Mouse (Mus musculus) hindbrain, postnatal 0 days (tissue): ENCODE results near the gene Ap1m2. TPM values are rescaled to one million over a fixed set of nuclear protein-coding genes. Genes with fewer than 3 reads are reported as not detected.

Source experiments
- ATAC-seq: fragments of 200-750 bp; cut with Nextera tagmentation; 2 replicates; pipeline ENCODE4 v1.8.0; 2017; ENCODE audit warnings: mild to moderate bottlenecking, moderate TSS enrichment, moderate library complexity
- DNase-seq: peaks from one replicate; pipeline ENCODE4 v3.0.0-alpha.2; 2015; ENCODE audit warnings: low spot score
- H3K27ac ChIP-seq: fragments of 300-500 bp; sonication (generic); 2 replicates; pipeline ENCODE4 v1.5.1; 2014; ENCODE audit warnings: mild to moderate bottlenecking
- H3K27me3 ChIP-seq: fragments of 300-500 bp; sonication (generic); 2 replicates; pipeline ENCODE4 v1.6.1; 2014; ENCODE audit warnings: low read length, mixed read lengths; ENCODE audit not compliant: insufficient read depth
- H3K36me3 ChIP-seq: fragments of 300-500 bp; sonication (generic); 2 replicates; pipeline ENCODE4 v1.6.1; 2014; ENCODE audit warnings: low read length, mixed read lengths; ENCODE audit not compliant: insufficient read depth
- H3K4me1 ChIP-seq: fragments of 300-500 bp; sonication (generic); 2 replicates; pipeline ENCODE4 v1.6.1; 2014; ENCODE audit warnings: antibody characterized with exemption, low read length, mixed read lengths; ENCODE audit not compliant: insufficient read depth
- H3K4me2 ChIP-seq: fragments of 300-500 bp; sonication (generic); 2 replicates; pipeline ENCODE4 v1.6.1; 2014; ENCODE audit warnings: low read depth, mild to moderate bottlenecking, low read length, moderate library complexity, mixed read lengths
- H3K4me3 ChIP-seq: fragments of 300-500 bp; sonication (generic); 2 replicates; pipeline ENCODE4 v1.5.1; 2014; ENCODE audit warnings: low read length
- H3K9ac ChIP-seq: fragments of 300-500 bp; sonication (generic); replicated peaks from 2 replicates; pipeline ENCODE4 v1.6.1; 2014; ENCODE audit warnings: mild to moderate bottlenecking, low read length, moderate library complexity, mixed read lengths
- H3K9me3 ChIP-seq: fragments of 300-500 bp; sonication (generic); 2 replicates; pipeline ENCODE4 v1.6.1; 2016; ENCODE audit warnings: low read length, mixed read lengths
- CTCF ChIP-seq: IDR thresholded peaks from 2 replicates; pipeline ENCODE4 v1.5.1; 2016; ENCODE audit warnings: antibody characterized with exemption, control low read depth, low read depth
- whole genome bisulfite sequencing: fragments of 180-500 bp; shearing (Covaris S2); extraction: QIAGEN DNeasy Blood & Tissue Kit; methylation state at CpG from one replicate; pipeline ENCODE4 v1.1.7; 2014; 5-methylcytosine and 5-hydroxymethylcytosine counted together
- polyA plus RNA-seq: library from polyadenylated mRNA; unstranded; fragments of >200 nt; fragmentation: Nextera tagmentation; extraction: Ambion mirVana; gene quantifications from 2 replicates; pipeline ENCODE4 v1.2.1, GENCODE M21; 2015
- total RNA-seq: library from RNA; depleted of rRNA; stranded (reverse); fragments of >200 nt; gene quantifications from 2 replicates; pipeline ENCODE4 v1.2.3, GENCODE M21; 2014

Ap1m2 gene
- total and polyA plus RNA-seq, 2 experiments from 2014 or later = 2.5 to 3.9 TPM

GRCm38 (mm10) chr9:21251116-21251735 is 60.9 kb downstream of the Ap1m2 start:
- H3K27me3 ChIP-seq = peaks cover 24% of the 10 kb centered on the region
- H3K4me1 ChIP-seq = no peaks in the 10 kb centered on the region
- no peak for DNase-seq
- WGBS = 68% methylated on average over 13 of the region's 13 CpGs
- TF ChIP-seq CTCF = no peak
- H3K36me3 ChIP-seq = no peaks in the 10 kb centered on the region
- no peak overlapping the region for H3K9ac ChIP-seq
- H3K9me3 ChIP-seq = no peaks in the 10 kb centered on the region
- H3K4me2 ChIP-seq = no peak overlapping the region
- H3K4me3 ChIP-seq = no peak overlapping the region
- H3K27ac ChIP-seq = no peak overlapping the region
- no peak for ATAC-seq

- no peak for TF ChIP-seq CTCF
- no peak overlapping the region for H3K4me2 ChIP-seq
These were observed 61.6 kb downstream of the Ap1m2 start for GRCm38 (mm10) chr9:21250509-21250908.

GRCm38 (mm10) chr9:21249629-21250508 is 62.3 kb downstream of the Ap1m2 start:
- Histone ChIP-seq H3K9ac (no peak overlapping the region), H3K27ac (no peak overlapping the region), H3K36me3 (no peaks in the 10 kb centered on the region), H3K4me3 (no peak overlapping the region), H3K9me3 (no peaks in the 10 kb centered on the region), H3K4me2 (no peak overlapping the region), H3K27me3 (peaks cover 29% of the 10 kb centered on the region), H3K4me1 (no peaks in the 10 kb centered on the region)
- ATAC-seq (no peak), DNase-seq (no peak)
- 35% methylated on average over 17 of the region's 17 CpGs for WGBS
- TF ChIP-seq CTCF = no peak

More at GRCm38 (mm10) chr9:21250509-21250908, 61.6 kb downstream of the Ap1m2 start:
- Histone ChIP-seq H3K27me3 (peaks cover 29% of the 10 kb centered on the region), H3K4me3 (no peak overlapping the region), H3K9me3 (no peaks in the 10 kb centered on the region), H3K4me1 (no peaks in the 10 kb centered on the region), H3K9ac (no peak overlapping the region), H3K27ac (no peak overlapping the region), H3K36me3 (no peaks in the 10 kb centered on the region)
- WGBS = 34% methylated on average over 2 of the region's 2 CpGs
- ATAC-seq (no peak), DNase-seq (no peak)

- H3K27ac ChIP-seq = no peak within 1 kb of the TSS
- peaks cover 37% of the 10 kb centered on the region for H3K27me3 ChIP-seq
- H3K36me3 ChIP-seq = no peaks in the 10 kb centered on the region
- 0 out of 2 replicates have a peak within 1 kb of the TSS, but pooled peaks have one; percentile 4 for H3K4me3 ChIP-seq
- H3K9ac ChIP-seq = no peak within 1 kb of the TSS
- H3K4me2 ChIP-seq = peak within 1 kb of the TSS; percentile 35
- WGBS = 2% methylated on average over 28 of the region's 30 CpGs
- no peak for TF ChIP-seq CTCF
- no peaks in the 10 kb centered on the region for H3K4me1 ChIP-seq
- ATAC-seq (no peak), DNase-seq (no peak)
- H3K9me3 ChIP-seq = no peaks in the 10 kb centered on the region
These were observed 63.8 kb downstream of the Ap1m2 start, which contains the start of gene S1pr5 for GRCm38 (mm10) chr9:21248326-21248725. Gene S1pr5, minus strand, starts transcription at chr9:21248443.

- peaks cover 46% of the 10 kb centered on the region for H3K27me3 ChIP-seq
- H3K9ac ChIP-seq = no peak overlapping the region
- no peak overlapping the region for H3K4me2 ChIP-seq
- no peak for ATAC-seq
- DNase-seq = no peak
- no peak overlapping the region for H3K4me3 ChIP-seq
- no peak overlapping the region for H3K27ac ChIP-seq
- H3K9me3 ChIP-seq = no peaks in the 10 kb centered on the region
- no peaks in the 10 kb centered on the region for H3K36me3 ChIP-seq
- 80% methylated on average over 1 of the region's 1 CpGs for WGBS
- TF ChIP-seq CTCF = no peak
- H3K4me1 ChIP-seq = no peaks in the 10 kb centered on the region
These were observed 65.8 kb downstream of the Ap1m2 start for GRCm38 (mm10) chr9:21246342-21246741.

GRCm38 (mm10) chr9:21245113-21245487 is 67.0 kb downstream of the Ap1m2 start:
- DNase-seq (no peak), ATAC-seq (no peak)
- H3K27ac ChIP-seq = peak overlapping the region; percentile 67; the same call in 1 of the 2 replicates
- no peak for TF ChIP-seq CTCF
- peak overlapping the region; percentile 52; the same call in 1 of the 2 replicates for H3K9ac ChIP-seq
- no peaks in the 10 kb centered on the region for H3K36me3 ChIP-seq
- H3K27me3 ChIP-seq = peaks cover 46% of the 10 kb centered on the region
- no peaks in the 10 kb centered on the region for H3K4me1 ChIP-seq
- peak overlapping the region; percentile 80 for H3K4me2 ChIP-seq
- H3K4me3 ChIP-seq = peak overlapping the region; percentile 47
- 2% methylated on average over 8 of the region's 16 CpGs for WGBS
- no peaks in the 10 kb centered on the region for H3K9me3 ChIP-seq
